In genomic region chr4:107254414-107254813, GRCm38 (mm10) we compare ENCODE assay signal across 8 mouse cellular contexts. TPM values are rescaled to one million over a fixed set of nuclear protein-coding genes. Genes with fewer than 3 reads are reported as not detected.
DNase-seq lines count a peak whose midpoint lies in the region; ATAC-seq and TF ChIP-seq lines count a peak whose summit lies in the region.

No protein-coding gene starts in this region.

- no peaks in the 10 kb centered on the region; the same call in 1 of the 2 replicates for H3K27me3 ChIP-seq in ES-Bruce4 (ENCODE audit: control insufficient read depth, insufficient read depth, low read length, poor library complexity, severe bottlenecking)
- H3K27me3 ChIP-seq in forebrain, embryonic 16.5 days (replicated peaks; ENCODE audit: control insufficient read depth, insufficient read depth, low read length) = no peaks in the 10 kb centered on the region

- no peak for ATAC-seq in forebrain, embryonic 16.5 days
- no peak for ATAC-seq in inflammation-experienced regulatory T-cells, adult 6 months

- no peak for TF ChIP-seq POLR2A in ES-Bruce4 (IDR thresholded peaks at IDR 0.05; ENCODE audit: insufficient read depth, low read length)

- intact Hi-C loops in left cerebral cortex, postnatal 25 days (cut with DNase I) = loop anchor here (10.0 kb wide), 1 partner anchor 400 kb away; no protein-coding TSS in a partner anchor

- H3K4me1 ChIP-seq in ES-Bruce4 (ENCODE audit: control insufficient read depth, insufficient read depth, low read length) = peaks cover 2% of the 10 kb centered on the region
- peaks cover 17% of the 10 kb centered on the region for H3K4me1 ChIP-seq in forebrain, embryonic 16.5 days (replicated peaks; ENCODE audit: control insufficient read depth, insufficient read depth, low read length)

- H3K36me3 ChIP-seq in ES-Bruce4 (ENCODE audit: control insufficient read depth, insufficient read depth, low read length, poor library complexity, severe bottlenecking) (no peaks in the 10 kb centered on the region), macrophage (ENCODE audit: inconsistent target) (no peaks in the 10 kb centered on the region)
- H3K36me3 ChIP-seq in forebrain, embryonic 16.5 days (ENCODE audit: control insufficient read depth, insufficient read depth) = no peaks in the 10 kb centered on the region

- no peaks in the 10 kb centered on the region for H3K9me3 ChIP-seq in ES-Bruce4 (replicated peaks; ENCODE audit: control insufficient read depth, insufficient read depth, low read length, poor library complexity, severe bottlenecking)
- no peaks in the 10 kb centered on the region for H3K9me3 ChIP-seq in forebrain, embryonic 16.5 days (ENCODE audit: control insufficient read depth, low read length)

- H3K9ac ChIP-seq in ES-Bruce4 (ENCODE audit: low read depth, poor library complexity, severe bottlenecking) = peak overlapping the region; percentile 86
- H3K9ac ChIP-seq in forebrain, embryonic 16.5 days (replicated peaks; ENCODE audit: low read depth, low read length) = peak overlapping the region; percentile 79

- TF ChIP-seq EP300 in ES-Bruce4 (IDR thresholded peaks at IDR 0.05; ENCODE audit: insufficient read depth, low read depth, low read length) = no peak

- peaks cover 2% of the 10 kb centered on the region; the same call in 1 of the 2 replicates for H3K79me2 ChIP-seq in macrophage (ENCODE audit: inconsistent target)

- H3K4me3 ChIP-seq in ES-Bruce4 (ENCODE audit: low read depth, low read length) = peak overlapping the region; percentile 87
- H3K4me3 ChIP-seq in forebrain, embryonic 16.5 days (replicated peaks; ENCODE audit: low read length) = peak overlapping the region; percentile 78
- H3K4me3 ChIP-seq in macrophage (ENCODE audit: inconsistent target) = peak overlapping the region; percentile 55

- peak overlapping the region; percentile 71 for H3K4me2 ChIP-seq in forebrain, embryonic 16.5 days (ENCODE audit: low read length)

- DNase-seq in heart, adult 11 months = peak; percentile 78
- DNase-seq in heart, adult 8-10 months (ENCODE audit: low spot score) = no peak
- no peak for DNase-seq in left cerebral cortex, adult 11 months (ENCODE audit: low spot score)
- DNase-seq in left cerebral cortex, postnatal 25 days (ENCODE audit: low spot score in 2 of 2) = no peak

- H3K27ac ChIP-seq in ES-Bruce4 (ENCODE audit: insufficient read depth, low read length) = no peak overlapping the region
- peak overlapping the region; percentile 33; the same call in 1 of the 2 replicates for H3K27ac ChIP-seq in forebrain, embryonic 16.5 days (ENCODE audit: low read length)
- peak overlapping the region; percentile 10; the same call in 1 of the 2 replicates for H3K27ac ChIP-seq in macrophage

- TF ChIP-seq CTCF in ES-Bruce4 (IDR thresholded peaks at IDR 0.05; ENCODE audit: low read depth, low read length) = no peak

- WGBS in forebrain, embryonic 16.5 days = 15% methylated on average over 3 of the region's 3 CpGs
- 61% methylated on average over 3 of the region's 3 CpGs for WGBS in macrophage (ENCODE audit: missing documents)

RNA-seq across cellular contexts. Expression of gene Hspb11, which starts 1.0 kb away (rescaled TPM):
- 10 to 100 TPM; 10.1 to 12.3 (median 10.2) TPM for total RNA-seq in heart, adult 8-10 months (2022)
- polyA plus RNA-seq in ES-Bruce4 (2011; ENCODE audit: insufficient read depth, insufficient read length, low read depth, missing spikeins) (49.0 and 53.9 TPM in 2 replicates), macrophage (2018) (16.2 to 43.5 TPM (median 22.6 TPM) in 3 replicates)
- polyA plus RNA-seq in forebrain, embryonic 16.5 days (2015; fragmentation: Nextera tagmentation; extraction: Ambion mirVana) = 34.6 and 43.1 TPM in 2 replicates
- 10 to 100 TPM in 3 of 26 experiments, 1 to 10 TPM in 23; 1.1 to 10.6 (median 4.1) TPM for total RNA-seq in macrophage (2018; cell fraction: chromatin; rRNA removed)
- total RNA-seq in macrophage (2018; cell fraction: cytosol; rRNA removed) = 10 to 100 TPM; 11.1 to 28.7 (median 15.4) TPM
- 1 to 10 TPM; 2.0 to 8.5 (median 4.0) TPM for total RNA-seq in macrophage (2018; cell fraction: nucleus; rRNA removed)
- 10 to 100 TPM; 25.5 to 30.0 (median 25.5) TPM for polyA plus RNA-seq in inflammation-experienced regulatory T-cells, adult 6 months (2017; shearing (Covaris generic))
- total RNA-seq in left cerebral cortex, postnatal 25 days (2021) = 10 to 100 TPM; 15.9 to 20.8 TPM

RNA-seq across cellular contexts. Expression of gene Lrrc42, which starts 1.1 kb away (rescaled TPM):
- 10 to 100 TPM in 2 of 4 experiments, 1 to 10 TPM in 2; 8.5 to 11.0 (median 10.2) TPM for total RNA-seq in heart, adult 8-10 months (2022)
- polyA plus RNA-seq in ES-Bruce4 (2011; ENCODE audit: insufficient read depth, insufficient read length, low read depth, missing spikeins) (65.2 and 75.4 TPM in 2 replicates), macrophage (2018) (8.4 to 11.4 TPM (median 10.0 TPM) in 3 replicates)
- polyA plus RNA-seq in forebrain, embryonic 16.5 days (2015; fragmentation: Nextera tagmentation; extraction: Ambion mirVana) = 58.6 and 59.9 TPM in 2 replicates
- 10 to 100 TPM in 10 of 26 experiments, 1 to 10 TPM in 16; 1.2 to 19.3 (median 7.0) TPM for total RNA-seq in macrophage (2018; cell fraction: chromatin; rRNA removed)
- total RNA-seq in macrophage (2018; cell fraction: cytosol; rRNA removed) = 10 to 100 TPM in 6 of 26 experiments, 1 to 10 TPM in 20; 5.8 to 11.5 (median 8.5) TPM
- 10 to 100 TPM in 7 of 26 experiments, 1 to 10 TPM in 19; 2.4 to 14.9 (median 6.4) TPM for total RNA-seq in macrophage (2018; cell fraction: nucleus; rRNA removed)
- polyA plus RNA-seq in inflammation-experienced regulatory T-cells, adult 6 months (2017; shearing (Covaris generic)) = 10 to 100 TPM; 18.8 to 25.8 (median 24.0) TPM
- 10 to 100 TPM; 32.3 to 33.1 TPM for total RNA-seq in left cerebral cortex, postnatal 25 days (2021)

RNA-seq across cellular contexts. Expression of gene Ldlrad1, which starts 45.4 kb away (rescaled TPM):
- not detected for total RNA-seq in heart, adult 8-10 months (2022)
- not detected in 2 replicates for polyA plus RNA-seq in ES-Bruce4 (2011; ENCODE audit: insufficient read depth, insufficient read length, low read depth, missing spikeins)
- polyA plus RNA-seq in forebrain, embryonic 16.5 days (2015; fragmentation: Nextera tagmentation; extraction: Ambion mirVana) = not detected in 2 replicates
- 1 to 10 TPM in 6 of 26 experiments, under 1 TPM in 2, not detected in 18; 0.80 to 3.6 (median 2.7) TPM for total RNA-seq in macrophage (2018; cell fraction: chromatin; rRNA removed)
- total RNA-seq in macrophage (2018; cell fraction: cytosol; rRNA removed) = not detected
- 1 to 10 TPM in 3 of 26 experiments, under 1 TPM in 2, not detected in 21; 0.85 to 1.4 (median 1.0) TPM for total RNA-seq in macrophage (2018; cell fraction: nucleus; rRNA removed)
- not detected in 3 replicates for polyA plus RNA-seq in macrophage (2018)
- under 1 TPM in 1 of 3 experiments, not detected in 2; 0.57 TPM for polyA plus RNA-seq in inflammation-experienced regulatory T-cells, adult 6 months (2017; shearing (Covaris generic))
- not detected for total RNA-seq in left cerebral cortex, postnatal 25 days (2021)

RNA-seq across cellular contexts. Expression of gene Dio1, which starts 52.6 kb away (rescaled TPM):
- total RNA-seq in heart, adult 8-10 months (2022) = not detected
- polyA plus RNA-seq in ES-Bruce4 (2011; ENCODE audit: insufficient read depth, insufficient read length, low read depth, missing spikeins) = not detected in 2 replicates
- not detected in 2 replicates for polyA plus RNA-seq in forebrain, embryonic 16.5 days (2015; fragmentation: Nextera tagmentation; extraction: Ambion mirVana)
- total RNA-seq in macrophage (2018; cell fraction: chromatin; rRNA removed) = not detected
- not detected for total RNA-seq in macrophage (2018; cell fraction: cytosol; rRNA removed)
- total RNA-seq in macrophage (2018; cell fraction: nucleus; rRNA removed) = not detected
- not detected in 3 replicates for polyA plus RNA-seq in macrophage (2018)
- polyA plus RNA-seq in inflammation-experienced regulatory T-cells, adult 6 months (2017; shearing (Covaris generic)) = not detected
- not detected for total RNA-seq in left cerebral cortex, postnatal 25 days (2021)

RNA-seq across cellular contexts. Expression of gene Yipf1, which starts 59.7 kb away (rescaled TPM):
- 10 to 100 TPM; 16.6 to 20.3 (median 18.0) TPM for total RNA-seq in heart, adult 8-10 months (2022)
- 24.5 and 26.6 TPM in 2 replicates for polyA plus RNA-seq in ES-Bruce4 (2011; ENCODE audit: insufficient read depth, insufficient read length, low read depth, missing spikeins)
- polyA plus RNA-seq in forebrain, embryonic 16.5 days (2015; fragmentation: Nextera tagmentation; extraction: Ambion mirVana) = 52.0 and 55.4 TPM in 2 replicates
- 10 to 100 TPM; 19.6 to 90.5 (median 55.7) TPM for total RNA-seq in macrophage (2018; cell fraction: chromatin; rRNA removed)
- total RNA-seq in macrophage (2018; cell fraction: cytosol; rRNA removed) = 10 to 100 TPM; 37.7 to 58.6 (median 49.4) TPM
- 10 to 100 TPM; 19.4 to 58.8 (median 38.3) TPM for total RNA-seq in macrophage (2018; cell fraction: nucleus; rRNA removed)
- polyA plus RNA-seq in macrophage (2018) = 33.6 to 49.3 TPM (median 47.6 TPM) in 3 replicates
- 100 to 1,000 TPM in 2 of 3 experiments, 10 to 100 TPM in 1; 84.1 to 102 (median 101) TPM for polyA plus RNA-seq in inflammation-experienced regulatory T-cells, adult 6 months (2017; shearing (Covaris generic))
- 10 to 100 TPM; 41.3 to 44.9 TPM for total RNA-seq in left cerebral cortex, postnatal 25 days (2021)
